Mouse (Mus musculus): ENCODE results near the gene Adra2c. TPM values are rescaled to one million over a fixed set of nuclear protein-coding genes. Genes with fewer than 3 reads are reported as not detected.

The Adra2c gene
- polyA plus RNA-seq, 1 experiment from 2014 or later = not detected

- no peak overlapping the region for H3K27ac ChIP-seq (ENCODE audit: low read length)
- ATAC-seq (ENCODE audit: insufficient read depth, low FRiP score) = no peak
- no peak overlapping the region for H3K4me2 ChIP-seq (ENCODE audit: low read depth, low read length)
- 65% methylated on average over 2 of the region's 2 CpGs for WGBS
- H3K27me3 ChIP-seq (ENCODE audit: control insufficient read depth, insufficient read depth, low read length) = no peaks in the 10 kb centered on the region
- H3K4me1 ChIP-seq (ENCODE audit: control insufficient read depth, insufficient read depth, low read length) = no peaks in the 10 kb centered on the region
- no peaks in the 10 kb centered on the region for H3K9me3 ChIP-seq (replicated peaks; ENCODE audit: control insufficient read depth, low read length)
- no peak overlapping the region for H3K4me3 ChIP-seq (replicated peaks; ENCODE audit: low read length)
- H3K36me3 ChIP-seq (ENCODE audit: control insufficient read depth, insufficient read depth, low read length) = no peaks in the 10 kb centered on the region
- no peak overlapping the region for H3K9ac ChIP-seq (ENCODE audit: low read length)
Measured at GRCm38 (mm10) chr5:35320650-35321049, 42.5 kb downstream of the Adra2c start.

- Histone ChIP-seq H3K4me2 (ENCODE audit: low read depth, low read length) (no peak overlapping the region), H3K36me3 (ENCODE audit: control insufficient read depth, insufficient read depth, low read length) (no peaks in the 10 kb centered on the region), H3K4me3 (replicated peaks; ENCODE audit: low read length) (no peak overlapping the region), H3K4me1 (ENCODE audit: control insufficient read depth, insufficient read depth, low read length) (no peaks in the 10 kb centered on the region), H3K27ac (ENCODE audit: low read length) (no peak overlapping the region), H3K9me3 (replicated peaks; ENCODE audit: control insufficient read depth, low read length) (no peaks in the 10 kb centered on the region), H3K27me3 (ENCODE audit: control insufficient read depth, insufficient read depth, low read length) (no peaks in the 10 kb centered on the region), H3K9ac (ENCODE audit: low read length) (no peak overlapping the region)
- 74% methylated on average over 4 of the region's 4 CpGs for WGBS
- ATAC-seq (ENCODE audit: insufficient read depth, low FRiP score) = no peak
Measured at GRCm38 (mm10) chr5:35330822-35331221, 52.7 kb downstream of the Adra2c start.

Other genes starting within 250 kb of the Adra2c start
- 7.7 and 8.2 TPM in 2 replicates for gene Hgfac, start 236.8 kb upstream of the Adra2c start, polyA plus RNA-seq (2015; fragmentation: Nextera tagmentation; extraction: Ambion mirVana)
- gene Dok7, start 221.6 kb upstream of the Adra2c start, polyA plus RNA-seq (2015; fragmentation: Nextera tagmentation; extraction: Ambion mirVana) = 1.9 and 2.0 TPM in 2 replicates
- 156 and 192 TPM in 2 replicates for gene Lrpap1, start 172.6 kb upstream of the Adra2c start, polyA plus RNA-seq (2015; fragmentation: Nextera tagmentation; extraction: Ambion mirVana)
- gene Hmx1, start 110.8 kb downstream of the Adra2c start, polyA plus RNA-seq (2015; fragmentation: Nextera tagmentation; extraction: Ambion mirVana) = not detected in 2 replicates
- gene Cpz, start 247.4 kb downstream of the Adra2c start, polyA plus RNA-seq (2015; fragmentation: Nextera tagmentation; extraction: Ambion mirVana) = 11.1 and 12.9 TPM in 2 replicates